Mouse (Mus musculus) megakaryocyte, embryonic 14.5 days (primary cell): Measurements from ENCODE around the gene Pde4d.

ENCODE experiments used
- FLI1 ChIP-seq: IDR thresholded peaks from 2 replicates; pipeline ENCODE4 v1.6.1; 2012; ENCODE audit warnings: low read length, inconsistent platforms, mixed read lengths
- GATA1 ChIP-seq: IDR thresholded peaks from 3 replicates; pipeline ENCODE4 v1.6.1; 2012; ENCODE audit warnings: mixed read lengths, low read length, inconsistent platforms, borderline replicate concordance

- TF ChIP-seq GATA1 = no peak
- no peak for TF ChIP-seq FLI1
Measured at GRCm38 (mm10) chr13:109933554-109933953, 1483.8 kb downstream of the Pde4d start.
